Mouse (Mus musculus) left cerebral cortex, adult 9 months (tissue): ENCODE data around the gene Phf24.

ENCODE experiments used
- DNase-seq, 2 experiments: peaks; one replicate each; pipeline ENCODE4 v3.0.0; 2022; ENCODE audit warnings: low spot score in 2 of 2

The Phf24 gene

DNA sequence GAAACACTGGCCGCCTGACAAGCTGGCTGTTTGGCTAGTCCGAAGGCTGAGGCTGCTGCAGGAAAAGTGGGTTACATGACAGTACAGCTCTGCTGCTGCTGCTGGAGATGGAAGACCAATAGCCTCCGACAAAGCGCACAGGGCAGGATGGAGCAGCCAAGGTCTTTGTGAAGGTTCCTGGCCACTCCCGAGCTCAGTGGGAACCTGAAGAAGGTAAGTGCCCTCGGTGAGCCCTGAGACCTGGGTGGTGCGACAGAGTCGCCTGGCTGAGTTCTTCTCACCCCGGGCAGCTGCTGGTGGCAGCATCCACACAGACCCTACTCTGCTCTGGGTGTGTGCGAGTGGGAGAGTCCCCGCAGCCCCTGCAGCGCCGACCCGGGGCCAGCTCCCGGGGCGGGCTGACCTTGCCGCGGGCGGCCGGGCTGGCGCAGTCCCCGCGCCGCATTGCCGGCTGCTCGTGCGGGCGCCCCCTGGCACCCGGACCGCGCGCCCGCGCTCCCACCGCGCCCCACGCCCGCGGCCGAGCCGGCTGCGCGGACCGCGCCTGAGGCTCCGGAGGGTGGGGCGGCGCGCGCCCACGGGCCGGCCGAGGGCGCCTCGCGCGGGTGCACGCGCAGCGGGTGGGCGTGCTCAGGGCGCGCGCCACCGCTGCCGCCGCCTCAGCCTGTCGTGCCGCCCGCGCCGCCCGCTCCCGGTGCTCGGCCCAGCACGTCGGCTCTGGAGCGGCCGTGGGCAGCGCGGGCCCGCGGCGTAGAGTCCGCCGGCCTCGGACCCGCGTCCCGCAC, at the start of gene Phf24:
Phf24 (plus strand) TSS at position 44 of the 785 bp plus-strand sequence.
- DNase-seq = peak in 1 of 2 experiments; percentile 54

DNA sequence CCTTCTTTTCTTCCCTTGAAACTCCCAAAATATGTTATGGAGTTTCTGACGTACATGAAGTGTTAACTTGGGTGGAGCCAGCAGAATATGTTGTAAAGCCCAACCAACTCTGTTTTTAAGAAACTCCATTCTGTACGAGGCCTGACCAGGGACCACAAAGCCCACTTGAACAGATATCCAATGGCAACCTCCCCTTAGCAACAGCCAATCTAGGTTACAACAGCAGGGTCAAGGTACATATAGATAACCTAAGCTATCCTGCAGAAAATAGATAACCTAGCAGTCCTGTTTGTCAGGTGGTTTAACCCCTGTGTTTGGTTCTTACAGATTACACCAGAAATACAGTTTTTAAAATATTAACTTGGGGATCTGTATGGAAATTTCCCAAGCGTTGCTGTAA, 49.1 kb upstream of the Phf24 start:
- DNase-seq = no peak

DNA sequence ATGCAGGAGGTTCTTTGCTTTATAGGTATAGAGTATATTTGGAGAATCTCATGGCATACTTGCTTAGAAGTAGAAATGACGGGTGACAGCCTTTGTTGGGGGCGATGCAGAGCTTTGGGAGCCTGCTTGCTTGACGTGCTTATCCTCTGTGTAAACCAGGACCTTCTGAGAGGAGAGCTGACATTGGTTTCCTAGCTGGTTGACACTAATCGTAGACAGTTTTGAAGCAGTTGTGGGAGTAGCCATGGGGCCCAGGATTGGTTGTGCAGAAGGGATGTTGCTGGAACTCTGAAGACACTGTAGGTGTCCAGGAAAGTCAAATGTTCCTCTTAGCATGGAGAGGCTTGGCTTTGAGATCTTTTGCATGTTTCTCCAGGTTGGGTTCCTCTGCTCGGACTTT, 48.3 kb upstream of the Phf24 start:
- no peak for DNase-seq

DNA sequence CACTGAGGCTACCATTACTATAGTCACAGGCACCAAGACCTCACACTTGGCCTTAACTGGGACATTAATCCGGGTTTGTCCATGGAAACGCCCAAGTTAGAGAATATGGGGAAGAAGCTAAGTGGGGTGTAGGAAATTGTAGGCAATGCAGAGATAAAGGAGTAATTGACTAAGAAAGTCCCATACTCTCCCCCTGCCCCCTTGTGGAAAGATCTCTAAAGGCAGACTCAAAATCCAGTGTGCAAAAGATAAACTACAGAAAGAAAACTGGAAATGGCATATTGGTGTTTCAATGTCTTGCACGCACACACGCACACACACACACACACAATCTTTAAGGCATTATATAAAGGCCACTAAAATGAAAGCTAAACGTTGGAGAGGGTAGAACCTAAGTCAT, 45.7 kb upstream of the Phf24 start:
- no peak for DNase-seq

DNA sequence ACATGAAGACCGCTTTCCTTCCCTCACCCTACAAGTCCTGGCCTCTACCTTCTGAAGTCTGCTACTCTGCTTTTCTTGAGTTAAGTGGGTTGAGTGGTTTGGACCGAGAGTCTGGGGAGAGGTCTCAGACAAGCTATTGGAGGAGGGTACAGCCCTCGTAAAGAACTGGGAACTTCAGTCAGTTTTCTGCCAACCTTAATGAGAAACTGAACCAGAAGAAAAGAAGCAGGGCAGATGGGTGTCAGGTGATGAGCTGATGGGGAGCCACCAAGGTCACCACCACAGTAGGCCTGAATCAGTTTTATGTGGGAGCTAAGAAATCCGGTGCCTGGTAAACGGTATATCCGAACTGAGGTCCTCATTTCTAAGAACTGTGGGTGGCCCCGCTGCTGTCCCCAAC, 44.3 kb upstream of the Phf24 start:
- no peak for DNase-seq

DNA sequence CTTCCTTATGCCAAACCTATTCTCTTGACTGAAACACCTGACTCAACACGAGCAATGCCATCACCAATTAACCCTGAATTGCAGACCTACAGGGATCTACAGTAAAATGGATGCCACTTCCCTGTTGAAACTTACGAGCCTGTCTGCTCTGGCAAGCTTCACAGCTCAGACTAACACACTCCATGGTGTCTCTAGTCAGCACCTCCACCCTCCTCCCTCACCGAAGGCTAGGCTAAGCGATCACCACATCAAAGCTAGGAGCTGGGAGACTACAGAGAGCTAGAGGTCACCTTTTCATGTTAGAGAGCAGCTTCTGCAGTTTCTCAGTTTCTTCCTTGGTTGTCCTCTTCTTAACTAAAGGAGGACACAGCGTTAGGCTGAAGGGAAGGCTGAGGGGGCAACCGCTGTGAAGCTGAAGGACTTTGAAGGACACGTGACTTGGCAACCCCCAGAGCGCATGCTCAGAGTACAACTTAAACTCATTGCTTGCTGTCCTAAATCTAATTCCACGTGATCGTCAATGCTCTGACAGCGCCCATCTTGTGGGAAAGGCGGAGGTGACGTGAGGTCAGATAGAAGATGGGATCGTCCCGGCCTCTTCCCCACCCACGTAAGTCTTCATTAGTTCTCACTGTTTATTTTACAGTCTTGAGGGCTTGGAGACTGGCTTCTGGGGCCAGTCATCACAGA, 43.6 kb upstream of the Phf24 start:
- no peak for DNase-seq

DNA sequence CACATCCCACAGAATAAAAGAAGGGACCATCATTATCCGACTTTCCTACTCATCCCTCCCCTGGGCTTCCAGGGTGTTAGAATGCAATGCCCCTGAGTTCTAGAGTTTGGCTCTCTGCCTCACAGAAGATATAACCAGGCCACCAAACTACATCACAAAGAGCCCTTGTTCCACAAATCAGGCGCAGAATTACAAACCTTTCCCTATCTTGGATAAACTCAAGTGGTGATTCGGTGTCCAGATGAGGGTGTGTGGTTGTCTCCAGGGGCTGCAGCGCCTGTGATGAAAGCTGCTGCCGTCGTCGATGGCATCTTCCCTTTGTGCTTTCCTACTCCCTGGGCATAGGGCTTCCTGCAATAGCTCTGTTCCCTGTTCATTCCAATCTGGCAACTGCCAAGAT, 42.3 kb upstream of the Phf24 start, which contains the start of gene Fam205c:
Fam205c (minus strand) TSS at position 101 of the 400 bp plus-strand sequence.
- DNase-seq = no peak

DNA sequence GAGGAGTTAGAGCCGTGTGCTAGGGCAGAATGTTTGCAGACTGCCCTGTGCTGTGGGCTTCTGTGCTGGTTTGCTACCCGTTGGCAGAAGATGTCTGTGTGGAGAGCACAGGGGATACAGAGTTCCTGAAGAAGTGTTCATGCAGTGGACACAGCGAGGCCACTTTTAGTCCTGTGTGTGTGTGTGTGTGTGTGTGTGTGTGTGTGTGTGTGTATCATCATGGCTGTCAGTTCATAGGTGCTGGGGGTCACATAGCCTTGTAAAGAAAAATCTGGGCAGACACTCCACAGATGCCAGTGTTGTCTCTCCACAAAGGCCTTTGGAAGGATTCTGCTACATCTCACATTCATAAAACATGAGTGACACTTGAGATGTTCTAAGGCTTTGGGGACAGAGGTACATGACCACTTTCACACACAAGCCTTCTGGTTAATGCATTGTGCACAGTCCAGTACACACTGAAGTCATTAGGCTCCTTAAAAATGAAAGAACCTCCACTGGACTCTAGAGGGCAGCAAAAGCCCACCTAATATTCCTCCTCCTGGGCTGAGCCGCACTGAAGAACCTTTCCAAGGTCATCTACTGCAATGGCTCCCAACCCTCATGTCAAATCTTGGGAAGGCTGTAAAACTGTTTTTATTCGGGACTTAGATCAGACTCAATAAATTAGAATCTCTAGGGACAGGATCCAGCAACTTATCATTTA, 39.7 kb upstream of the Phf24 start:
- peak in 1 of 2 experiments; percentile 68 for DNase-seq

DNA sequence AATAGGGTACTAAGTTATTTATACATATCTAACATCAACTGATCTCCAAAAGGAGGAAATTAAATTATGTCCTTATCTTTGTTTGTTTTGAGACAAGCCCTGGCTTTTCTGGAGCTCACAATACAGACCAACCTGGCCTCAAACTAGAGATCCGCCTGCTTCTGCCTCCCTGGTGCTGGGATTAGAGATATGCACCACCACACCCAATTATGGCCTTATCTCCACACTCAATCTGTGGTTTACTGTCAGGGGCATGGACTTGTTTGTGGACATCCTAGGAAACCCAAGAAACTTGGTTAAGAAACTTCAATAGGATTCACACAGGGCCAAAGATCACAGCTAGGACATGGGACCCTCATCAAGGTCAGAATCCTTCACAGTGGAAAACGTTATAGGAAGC, 38.8 kb upstream of the Phf24 start:
- DNase-seq = no peak

DNA sequence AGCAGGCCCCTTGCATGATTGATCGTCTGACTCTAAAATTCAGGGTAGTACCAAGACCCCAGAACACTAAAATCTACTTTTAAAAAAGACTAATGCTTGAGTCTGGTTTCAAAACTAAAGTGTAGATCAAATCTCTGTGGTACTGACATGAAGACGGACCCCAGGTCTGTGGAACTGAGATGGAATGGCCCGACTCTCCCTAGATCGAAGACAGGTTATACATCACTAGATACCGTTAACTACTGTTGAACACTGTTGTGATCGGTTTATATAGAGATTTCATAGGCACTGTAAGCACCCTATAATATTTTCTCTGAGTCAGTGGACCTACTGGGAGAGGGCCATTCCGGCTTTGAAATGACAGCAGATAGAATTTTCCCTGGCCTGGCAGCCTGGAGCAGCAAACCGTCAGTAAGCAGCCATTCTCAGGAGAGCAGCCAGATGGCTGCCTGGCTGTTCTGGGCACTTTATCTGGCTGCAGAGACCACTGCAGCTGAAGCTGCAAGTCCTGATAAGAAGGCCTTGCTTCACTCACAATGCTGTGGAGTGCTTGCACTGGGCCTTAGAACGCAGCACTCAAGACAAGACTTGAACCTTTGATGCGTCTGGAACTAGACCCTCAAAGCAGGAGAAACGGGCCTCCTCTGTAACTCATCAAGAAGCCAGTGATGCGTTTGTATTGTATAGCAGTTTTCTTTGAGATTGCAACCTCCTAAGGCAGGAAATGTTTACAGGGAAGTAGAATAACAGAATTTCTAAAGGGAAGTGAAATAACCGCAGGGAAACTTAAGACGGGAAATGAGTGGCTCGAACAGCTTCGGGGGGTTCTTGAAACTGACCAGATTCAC, 36.4 kb upstream of the Phf24 start:
- no peak for DNase-seq

DNA sequence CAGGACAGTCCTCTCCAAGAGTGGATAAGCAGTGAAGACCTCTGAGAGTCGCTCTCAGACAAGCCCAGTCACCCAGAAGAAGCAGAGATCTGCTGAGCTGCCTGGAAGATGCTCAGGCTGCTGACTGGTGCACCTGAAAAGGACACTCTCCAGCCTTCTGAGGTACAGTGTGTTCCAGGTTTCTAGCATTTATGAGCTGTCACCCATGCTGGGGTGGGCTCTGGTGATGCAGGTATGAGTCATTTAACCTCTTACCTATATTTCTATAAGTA, 35.8 kb upstream of the Phf24 start:
- DNase-seq = no peak

DNA sequence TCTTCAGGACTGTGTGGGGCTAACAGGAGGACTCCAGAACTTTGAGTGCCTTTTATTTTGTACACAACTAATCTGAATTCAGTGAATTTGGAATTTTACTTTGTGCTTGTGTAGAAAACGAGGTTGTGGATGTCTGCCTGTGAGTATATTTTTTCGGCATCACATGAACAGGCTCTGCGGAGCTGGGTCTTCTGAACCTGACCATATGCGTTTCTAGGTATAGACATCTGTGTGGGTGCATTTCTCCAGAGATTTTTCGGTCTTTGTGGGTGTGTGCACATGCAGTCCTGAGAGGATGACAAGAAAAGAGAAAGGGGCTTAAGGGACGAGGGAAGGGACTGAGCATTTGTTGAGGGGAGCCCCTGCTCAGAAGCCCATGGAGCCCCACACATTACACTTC, 29.5 kb upstream of the Phf24 start:
- peak in 1 of 2 experiments; percentile 65 for DNase-seq

DNA sequence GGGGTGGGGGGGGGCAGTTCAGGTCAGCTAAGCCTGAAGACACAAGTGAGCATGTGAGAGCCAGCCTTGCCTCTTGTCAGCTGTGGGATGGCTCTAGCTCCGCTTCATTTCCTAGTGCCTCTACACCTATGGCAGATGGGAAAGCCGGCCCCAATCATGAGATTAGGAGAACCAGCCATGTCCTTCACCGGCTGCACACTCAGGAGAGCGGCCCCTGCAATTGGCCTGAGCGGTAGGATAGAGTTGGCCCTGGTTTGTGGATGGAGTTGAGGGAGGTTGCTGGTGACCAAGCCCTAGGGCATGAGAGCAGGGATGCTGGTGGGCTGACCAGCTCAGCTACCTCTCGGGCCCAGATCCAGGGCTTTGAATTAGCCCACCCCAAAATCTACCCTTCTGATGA, 27.7 kb upstream of the Phf24 start:
- no peak for DNase-seq

DNA sequence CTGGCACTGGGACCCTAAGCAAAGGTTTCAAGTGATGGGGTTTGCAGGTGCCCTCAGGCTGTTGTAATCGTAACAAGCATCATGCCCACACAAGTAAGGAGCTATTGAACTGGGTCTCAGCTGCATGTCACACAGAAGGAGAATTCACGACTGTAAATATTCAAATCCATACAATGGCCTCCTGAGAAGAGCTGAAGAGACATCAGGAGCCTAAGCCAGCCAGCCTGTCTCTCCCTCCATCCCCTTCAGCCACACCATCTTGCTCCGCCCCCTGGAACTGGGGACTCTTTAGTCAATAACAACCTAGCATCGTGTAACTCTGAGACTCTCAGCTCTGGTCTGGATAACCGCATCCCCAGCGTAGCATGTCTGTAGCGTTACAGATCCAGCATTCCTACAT, 25.3 kb upstream of the Phf24 start:
- no peak for DNase-seq

DNA sequence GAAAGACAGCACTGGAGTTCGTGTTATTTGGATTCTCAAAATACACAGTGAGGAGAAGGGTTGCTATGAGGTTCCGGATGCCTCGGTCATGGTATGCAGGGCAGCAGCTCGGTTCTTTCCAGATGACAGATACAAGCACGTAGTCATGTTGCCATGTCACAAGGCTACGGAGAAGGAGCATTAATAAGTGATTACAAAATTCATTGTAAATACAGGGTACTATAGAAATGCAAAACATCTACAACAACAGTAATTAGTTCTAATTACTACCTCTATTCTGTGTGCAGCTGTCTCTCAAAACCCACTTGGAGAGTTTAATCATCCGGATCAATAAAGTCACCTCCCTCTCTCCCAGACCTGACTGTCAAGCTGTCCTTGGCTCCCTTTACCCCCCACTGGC, 21.3 kb upstream of the Phf24 start:
- DNase-seq = no peak

DNA sequence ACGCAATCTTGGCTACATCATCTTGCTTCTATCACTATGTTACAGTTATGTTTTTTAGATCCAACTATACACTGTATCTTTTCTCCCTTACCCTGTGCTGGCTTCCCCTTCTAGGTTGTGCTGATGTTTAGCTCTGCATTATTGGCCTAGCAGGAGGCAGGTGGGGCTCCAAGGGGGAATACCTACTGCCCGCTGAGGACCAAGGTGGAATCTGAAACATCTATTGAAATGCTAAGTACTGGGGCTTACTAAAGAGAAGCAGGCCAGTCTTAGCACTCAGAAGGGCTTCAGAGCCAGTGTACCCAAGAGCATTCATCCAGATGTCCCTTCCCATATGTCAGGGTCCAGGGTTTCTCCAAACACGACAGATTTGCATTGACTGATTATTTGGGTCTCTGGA, 17.5 kb upstream of the Phf24 start:
- DNase-seq = no peak

DNA sequence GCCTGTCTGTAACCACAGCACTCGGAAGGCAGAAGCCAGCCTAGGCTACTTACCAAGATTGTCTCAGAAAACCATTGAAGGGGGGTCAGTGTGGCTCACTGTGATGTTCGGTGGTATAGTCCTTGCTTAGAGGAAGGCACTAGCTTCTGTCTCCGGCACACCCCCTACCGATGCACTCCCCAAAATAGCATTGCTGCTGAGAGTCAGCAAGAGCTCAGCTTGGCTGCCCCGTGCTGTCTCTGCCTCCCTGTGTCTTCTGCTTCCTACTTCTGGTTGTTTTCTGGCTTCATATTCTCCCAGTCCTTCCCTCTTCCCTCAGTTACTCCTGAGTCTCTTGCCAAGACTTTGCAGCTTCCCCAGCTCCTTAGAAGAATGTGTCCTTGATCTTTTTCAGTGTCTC, 15.6 kb upstream of the Phf24 start:
- DNase-seq = peak in 1 of 2 experiments; percentile 64

DNA sequence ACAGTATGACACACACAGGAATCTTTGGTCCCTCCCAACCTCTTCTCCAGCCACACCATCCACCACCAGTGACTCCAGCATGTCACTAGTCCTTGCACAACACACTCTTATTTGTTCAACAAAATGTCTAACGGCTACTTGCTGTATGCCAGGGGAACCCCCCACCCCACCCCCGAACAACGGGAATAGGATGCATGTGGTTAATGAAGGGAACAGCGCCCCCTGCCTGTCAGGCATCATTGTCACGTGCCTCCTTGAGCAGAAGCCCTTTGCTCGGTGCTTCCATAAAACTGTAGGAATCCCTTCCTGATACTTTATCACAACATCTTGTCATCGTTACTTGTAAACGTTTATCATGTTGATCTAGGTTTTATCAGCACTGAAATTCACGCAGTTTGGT, 14.3 kb upstream of the Phf24 start:
- no peak for DNase-seq

DNA sequence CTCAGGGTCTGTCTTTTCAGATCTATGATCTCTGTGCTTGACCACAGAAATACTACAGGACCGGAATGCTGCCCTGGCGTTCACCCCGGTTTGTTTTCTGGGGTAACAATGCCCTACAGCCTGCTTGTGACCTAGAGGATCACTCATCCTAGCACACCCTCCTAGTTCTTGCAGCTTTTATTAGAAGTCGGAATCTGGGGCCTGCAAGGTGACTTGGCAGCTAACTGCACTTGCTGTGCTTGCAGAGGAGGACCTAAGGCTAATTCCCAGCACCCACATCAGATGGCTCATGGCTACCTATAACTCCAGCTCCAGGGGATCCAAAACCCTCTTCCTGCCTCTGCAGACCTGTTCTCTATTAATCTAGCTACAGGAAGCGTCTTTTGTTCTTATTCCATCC, 13.7 kb upstream of the Phf24 start:
- no peak for DNase-seq

DNA sequence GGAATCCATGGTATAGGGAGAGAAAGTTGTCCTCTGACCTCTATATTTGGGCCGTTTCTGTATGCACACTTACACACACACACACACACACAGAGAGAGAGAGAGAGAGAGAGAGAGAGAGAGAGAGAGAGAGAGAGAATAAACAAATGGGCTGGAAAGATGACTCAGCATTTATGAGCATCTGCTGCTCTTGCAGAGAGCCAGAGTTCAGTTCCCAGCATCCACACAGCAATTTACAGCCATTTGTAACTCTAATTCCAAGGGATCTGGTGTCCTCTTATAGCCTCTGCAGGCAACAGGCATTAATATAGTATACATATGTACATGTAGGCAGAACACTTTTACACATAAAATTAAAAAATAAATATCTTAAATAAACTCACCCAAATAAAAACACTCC, 12.5 kb upstream of the Phf24 start:
- DNase-seq = no peak

DNA sequence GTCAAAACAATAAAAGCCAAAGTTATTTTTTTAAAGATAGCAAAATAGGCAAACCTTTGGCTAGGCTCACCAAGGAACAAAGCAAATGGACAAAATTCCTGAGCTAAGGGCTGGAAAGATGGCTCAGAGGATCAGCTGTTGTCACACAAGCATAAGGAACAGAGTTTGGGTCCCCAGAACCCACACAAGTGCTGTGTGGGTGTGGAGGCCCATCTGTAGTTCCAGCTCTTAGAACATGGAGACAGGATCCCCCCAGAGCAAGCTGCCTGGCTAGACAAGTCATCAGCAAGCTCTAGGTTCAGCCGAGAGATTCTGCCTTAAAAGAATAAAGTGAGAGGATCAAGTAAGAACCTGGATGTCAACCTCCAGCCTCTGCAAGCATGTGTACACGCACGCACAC, 11.9 kb upstream of the Phf24 start:
- no peak for DNase-seq

DNA sequence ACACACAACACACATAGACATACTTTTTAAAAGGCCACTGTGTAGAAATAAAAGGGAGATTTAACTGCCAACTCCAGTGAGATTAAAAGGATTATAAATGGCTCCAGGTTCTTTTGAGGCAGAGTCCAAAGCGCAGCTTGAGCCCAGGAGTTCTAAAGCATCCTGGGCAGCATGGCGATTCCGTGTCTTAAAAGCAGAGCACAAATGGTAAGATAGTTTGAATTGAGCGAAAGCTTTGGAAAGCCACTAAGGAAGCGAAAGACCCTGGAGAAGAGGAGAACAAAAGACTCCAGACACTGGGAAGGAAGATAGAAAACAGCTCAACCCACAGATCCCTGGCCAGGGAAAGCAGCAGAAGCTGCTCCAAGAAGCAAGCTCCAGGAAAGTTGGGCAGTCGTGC, 11.5 kb upstream of the Phf24 start:
- DNase-seq = no peak
